Mouse (Mus musculus) small intestine, adult 2 months (tissue): ENCODE measurements around the gene Spsb2. TPM values are rescaled to one million over a fixed set of nuclear protein-coding genes. Genes with fewer than 3 reads are reported as not detected.

ENCODE experiments used
- H3K27ac ChIP-seq: fragments of 200-500 bp; 2 replicates; pipeline ENCODE4 v1.5.1; 2012; ENCODE audit warnings: low read depth, low read length, control low read depth, inconsistent platforms; ENCODE audit not compliant: insufficient read depth
- H3K27me3 ChIP-seq: fragments of 200-500 bp; 2 replicates; pipeline ENCODE4 v1.6.1; 2012; ENCODE audit warnings: mild to moderate bottlenecking, moderate library complexity, low read length, inconsistent platforms; ENCODE audit not compliant: control insufficient read depth, insufficient read depth
- H3K36me3 ChIP-seq: fragments of 200-500 bp; 2 replicates; pipeline ENCODE4 v1.6.1; 2012; ENCODE audit warnings: mild to moderate bottlenecking, low read length, control low read depth, inconsistent platforms; ENCODE audit not compliant: control insufficient read depth, insufficient read depth
- H3K4me1 ChIP-seq: fragments of 200-500 bp; 2 replicates; pipeline ENCODE4 v1.6.1; 2012; ENCODE audit warnings: low read length, inconsistent platforms, mixed read lengths; ENCODE audit not compliant: control insufficient read depth, insufficient read depth, insufficient read length
- H3K4me3 ChIP-seq: fragments of 200-500 bp; 2 replicates; pipeline ENCODE4 v1.5.1; 2012; ENCODE audit warnings: low read depth, mild to moderate bottlenecking, control low read depth, inconsistent platforms, low read length, moderate library complexity
- CTCF ChIP-seq: fragments of 200-500 bp; IDR thresholded peaks from 2 replicates; pipeline ENCODE4 v1.5.1; 2012; ENCODE audit warnings: low read depth, mild to moderate bottlenecking, control low read depth, inconsistent platforms, low read length, moderate library complexity, mixed read lengths; ENCODE audit not compliant: insufficient replicate concordance, insufficient read length; ENCODE audit errors: extremely low read depth
- POLR2A ChIP-seq: fragments of 200-500 bp; IDR thresholded peaks from 2 replicates; pipeline ENCODE4 v1.6.1; 2012; ENCODE audit warnings: low read depth, mild to moderate bottlenecking, control low read depth, inconsistent platforms, low read length, moderate library complexity
- WGBS: fragments of 180-500 bp; shearing (Covaris S2); methylation state at CpG from one replicate; pipeline ENCODE4 v1.1.7; 2018; 5-methylcytosine and 5-hydroxymethylcytosine counted together
- polyA plus RNA-seq: library from polyadenylated mRNA; depleted of rRNA; stranded (reverse); fragments of >200 nt; gene quantifications from 2 replicates; pipeline ENCODE4 v1.2.3, GENCODE M21; 2012

The Spsb2 gene
- polyA plus RNA-seq, 1 experiment = 38.8 TPM

DNA sequence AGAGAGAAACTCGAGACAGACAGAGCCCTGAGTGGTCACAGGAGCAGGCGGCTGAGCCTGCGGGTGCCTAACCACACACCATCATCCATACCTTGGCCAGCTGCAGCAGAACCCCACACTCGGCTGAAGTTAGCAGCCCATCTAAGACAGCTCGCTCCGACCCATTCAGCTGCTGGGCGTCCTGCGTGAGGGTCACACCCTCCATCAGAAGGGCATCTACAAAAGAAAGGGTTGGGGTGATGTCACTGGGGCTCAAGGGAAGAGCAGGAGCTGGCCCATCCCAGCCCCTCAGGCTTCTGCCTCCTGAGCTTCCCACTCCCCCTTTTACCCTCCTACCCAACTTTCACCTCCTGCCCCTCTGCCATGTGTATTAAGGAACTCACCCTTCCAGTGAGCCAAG lies 42.1 kb downstream of the Spsb2 start:
- 52% methylated on average over 8 of the region's 8 CpGs for WGBS
- Histone ChIP-seq H3K4me1 (no peaks in the 10 kb centered on the region), H3K27ac (no peak overlapping the region), H3K27me3 (no peaks in the 10 kb centered on the region), H3K36me3 (no peaks in the 10 kb centered on the region), H3K4me3 (no peak overlapping the region)
- TF ChIP-seq POLR2A = no peak
- TF ChIP-seq CTCF = no peak

DNA sequence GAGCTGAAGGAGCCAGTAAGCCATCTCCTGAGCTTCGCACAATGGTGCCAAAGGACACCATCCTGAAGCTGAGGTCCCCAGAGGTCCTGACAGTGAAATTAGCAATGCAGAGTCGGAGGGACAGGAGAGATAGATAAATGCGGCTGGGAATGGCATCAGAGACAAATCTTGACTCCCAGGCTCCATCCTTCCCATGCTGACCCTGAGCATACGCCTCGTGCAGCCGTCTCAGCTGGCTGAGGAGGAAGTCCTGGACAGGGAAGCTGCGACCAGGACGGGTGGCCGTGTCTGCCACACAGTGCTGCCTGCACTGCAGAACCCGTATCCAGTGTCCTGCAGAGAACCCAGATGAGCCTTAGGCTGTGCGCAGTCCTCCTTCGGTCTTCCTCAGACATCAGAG lies 46.2 kb downstream of the Spsb2 start:
- TF ChIP-seq POLR2A (no peak), CTCF (no peak)
- H3K4me3 ChIP-seq = no peak overlapping the region
- WGBS = 65% methylated on average over 12 of the region's 12 CpGs

DNA sequence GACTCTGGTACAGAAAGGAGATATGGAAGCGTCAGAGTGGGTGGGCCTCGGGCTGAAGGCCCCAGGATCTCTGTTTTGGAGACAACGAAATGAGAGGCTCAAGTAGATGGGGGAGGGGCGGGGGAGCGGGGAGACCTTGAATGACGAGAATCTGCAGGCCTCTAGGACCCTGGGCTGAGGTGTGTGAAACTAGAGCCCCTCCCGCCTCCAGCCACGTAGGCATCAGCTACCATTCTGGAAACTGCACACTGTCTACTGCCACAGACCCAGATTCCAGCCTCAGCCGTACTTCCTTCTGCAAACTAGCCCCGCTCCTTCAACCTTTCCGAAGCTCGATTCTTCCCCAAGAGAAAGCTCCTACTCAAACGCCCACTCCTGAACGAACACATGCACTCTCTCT lies 47.9 kb downstream of the Spsb2 start:
- no peaks in the 10 kb centered on the region; the same call in 1 of the 2 replicates for H3K4me1 ChIP-seq
- no peaks in the 10 kb centered on the region for H3K36me3 ChIP-seq
- peaks cover 24% of the 10 kb centered on the region for H3K27me3 ChIP-seq
- WGBS = 26% methylated on average over 14 of the region's 14 CpGs
- TF ChIP-seq CTCF = no peak
- no peak for TF ChIP-seq POLR2A
- no peak overlapping the region for H3K27ac ChIP-seq
- no peak overlapping the region for H3K4me3 ChIP-seq

More for the DNA sequence above, 46.2 kb downstream of the Spsb2 start:
- Histone ChIP-seq H3K27me3 (peaks cover 24% of the 10 kb centered on the region), H3K36me3 (no peaks in the 10 kb centered on the region), H3K27ac (no peak overlapping the region), H3K4me1 (no peaks in the 10 kb centered on the region)

DNA sequence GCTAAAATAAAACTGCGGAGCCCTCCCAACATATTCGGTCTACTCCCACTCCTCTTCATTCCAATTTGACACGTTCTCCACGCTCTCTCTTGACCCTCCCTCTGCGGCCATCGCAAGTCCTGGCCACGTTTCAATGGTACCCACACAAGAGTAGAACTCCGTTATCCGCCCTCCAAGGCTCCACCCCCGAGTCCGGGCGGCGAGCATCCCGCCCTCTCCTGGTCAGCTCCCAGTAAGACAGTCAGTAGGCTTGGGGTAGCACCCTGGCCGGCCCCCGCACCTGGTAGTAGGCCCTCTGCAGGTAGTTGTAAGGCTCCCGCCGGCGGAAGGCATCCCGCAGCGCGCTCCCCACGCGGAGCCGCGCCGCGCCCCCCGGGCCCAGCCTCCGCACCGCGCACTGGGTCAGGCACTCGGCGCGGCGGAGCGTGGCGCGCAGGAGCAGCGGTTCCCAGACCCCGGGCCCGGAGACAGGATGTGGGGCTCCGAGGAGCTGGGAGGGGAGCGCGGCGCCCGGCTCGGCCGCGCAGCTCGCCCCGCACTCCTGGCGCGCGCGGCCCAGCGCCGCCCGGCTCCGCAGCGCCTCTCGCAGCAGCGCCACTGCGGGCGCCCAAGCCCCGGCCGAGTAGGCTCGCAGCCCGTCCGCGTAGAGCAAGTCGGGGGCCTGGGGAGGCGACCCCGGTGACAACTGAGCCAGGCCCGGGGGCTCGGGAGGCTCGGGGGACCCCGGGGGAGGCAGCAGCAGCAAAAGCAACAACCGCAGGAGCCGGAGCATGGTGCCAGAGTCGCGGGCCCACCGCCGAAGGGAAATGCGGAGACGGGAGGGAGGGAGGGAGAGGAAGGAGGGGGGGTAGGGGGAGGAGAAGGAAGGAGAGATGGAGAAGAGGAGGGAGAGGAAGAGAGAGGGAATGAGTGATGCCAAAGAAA lies 48.7 kb downstream of the Spsb2 start, which contains the start of gene P3h3:
Gene P3h3 (minus strand): TSS at position 837 of the 924 bp plus-strand sequence.
- Histone ChIP-seq H3K27me3 (peaks cover 24% of the 10 kb centered on the region), H3K4me3 (peak within 1 kb of the TSS; percentile 71), H3K27ac (no peak within 1 kb of the TSS), H3K4me1 (no peaks in the 10 kb centered on the region; the same call in 1 of the 2 replicates), H3K36me3 (no peaks in the 10 kb centered on the region)
- 2% methylated on average over 81 of the region's 86 CpGs for WGBS
- TF ChIP-seq POLR2A = no peak
- TF ChIP-seq CTCF = peak; percentile 65; the same call in 1 of the 2 replicates

DNA sequence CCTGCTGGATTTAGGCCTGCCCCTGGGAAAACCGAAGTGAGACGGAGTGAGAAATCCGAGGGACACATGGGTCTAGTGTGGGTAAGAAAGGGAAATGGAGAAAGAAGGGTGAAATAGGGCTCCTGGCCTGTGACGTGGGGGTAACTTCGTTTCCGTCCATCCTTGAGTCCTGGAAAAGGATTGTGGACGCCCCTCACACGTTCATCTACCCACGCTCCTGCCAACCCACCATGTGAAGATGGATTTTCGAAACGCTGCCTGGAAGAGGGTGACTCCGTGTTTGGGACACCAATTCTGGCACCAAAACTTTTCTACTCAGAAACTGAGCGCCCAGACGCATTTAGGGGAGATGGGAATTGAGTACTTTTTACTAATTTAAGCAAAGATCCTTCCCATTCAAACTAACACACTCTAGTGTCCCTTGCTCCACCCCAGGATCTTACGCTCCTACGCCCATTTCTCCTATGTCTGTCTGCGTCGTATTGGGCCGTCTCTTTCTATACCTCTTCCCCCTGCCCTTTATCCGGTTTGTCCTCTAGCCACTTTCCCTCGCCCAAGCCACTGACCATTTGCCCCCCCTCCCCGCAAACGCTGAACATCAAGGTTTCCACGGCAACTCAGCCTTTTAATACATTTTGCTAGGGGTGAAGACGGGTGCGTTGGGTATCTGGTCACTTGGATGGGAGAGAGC lies 49.5 kb downstream of the Spsb2 start:
- WGBS = 36% methylated on average over 26 of the region's 26 CpGs
- TF ChIP-seq POLR2A = no peak
- no peak for TF ChIP-seq CTCF
- Histone ChIP-seq H3K4me3 (peak overlapping the region; percentile 71), H3K4me1 (peaks cover under 1% of the 10 kb centered on the region; the same call in 1 of the 2 replicates), H3K27ac (no peak overlapping the region), H3K36me3 (no peaks in the 10 kb centered on the region), H3K27me3 (peaks cover 27% of the 10 kb centered on the region)

DNA sequence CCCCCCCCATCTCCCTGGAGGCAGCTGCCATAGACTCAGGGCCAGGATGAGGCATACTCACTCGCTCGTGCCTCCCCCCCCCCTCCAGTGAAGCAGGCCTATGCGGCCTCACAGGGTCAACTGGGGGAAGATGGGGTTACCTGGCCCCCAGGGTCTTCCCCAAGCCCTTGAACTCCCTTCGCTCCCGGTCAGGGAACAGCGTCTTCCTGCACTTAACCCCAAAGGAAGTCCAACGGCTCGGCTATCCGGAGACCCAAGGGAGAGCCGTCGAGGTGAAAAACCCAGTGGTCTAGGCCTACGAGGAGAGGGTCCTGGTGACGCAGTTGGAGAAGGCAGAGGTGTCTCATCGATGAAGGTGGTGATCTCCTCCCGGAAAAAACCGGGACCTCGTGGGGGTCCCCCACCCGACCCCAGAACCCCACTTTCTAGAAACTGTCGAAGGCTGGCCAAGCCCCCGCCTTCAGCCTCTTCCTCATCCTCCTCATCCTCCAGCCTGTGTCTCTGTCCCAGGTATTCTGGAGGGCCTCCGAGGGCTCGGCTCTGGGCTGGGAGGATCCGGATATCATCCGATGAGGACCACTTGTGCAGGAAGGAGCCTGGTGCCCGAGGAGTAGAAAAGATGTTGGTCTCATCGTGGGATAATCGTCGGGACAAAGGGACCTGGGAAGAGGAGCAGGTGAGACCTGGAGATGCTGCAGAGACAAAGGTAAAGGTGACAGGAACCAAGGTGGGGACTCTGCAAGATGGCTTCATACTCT lies 50.3 kb downstream of the Spsb2 start:
- WGBS = 75% methylated on average over 28 of the region's 28 CpGs
- H3K4me3 ChIP-seq = no peak overlapping the region
- H3K4me1 ChIP-seq = peaks cover 4% of the 10 kb centered on the region
- H3K36me3 ChIP-seq = no peaks in the 10 kb centered on the region
- TF ChIP-seq CTCF = no peak
- no peak for TF ChIP-seq POLR2A
- peaks cover 33% of the 10 kb centered on the region for H3K27me3 ChIP-seq
- no peak overlapping the region for H3K27ac ChIP-seq
